Mouse (Mus musculus) forebrain, embryonic 14.5 days (tissue): ENCODE results near the gene Lrrc51. TPM values are rescaled to one million over a fixed set of nuclear protein-coding genes. Genes with fewer than 3 reads are reported as not detected.
"Not testable (repeated sequence)": the region's sequence is repeated elsewhere in the genome, so short reads cannot be mapped to it uniquely, and the experiment has no call there.

Experiments used
- ATAC-seq: fragments of 200-750 bp; cut with Nextera tagmentation; 2 replicates; pipeline ENCODE4 v1.8.0; 2017; ENCODE audit warnings: mild to moderate bottlenecking, moderate library complexity
- DNase-seq: peaks from one replicate; pipeline ENCODE4 v3.0.0-alpha.2; 2015; ENCODE audit warnings: low spot score
- H3K27ac ChIP-seq: fragments of 300-500 bp; sonication (generic); 2 replicates; pipeline ENCODE4 v1.5.1; 2014; ENCODE audit warnings: low read depth, mild to moderate bottlenecking, control low read depth, low read length, moderate library complexity
- H3K27me3 ChIP-seq: fragments of 300-500 bp; sonication (generic); replicated peaks from 2 replicates; pipeline ENCODE4 v1.6.1; 2014; ENCODE audit warnings: low read length, control low read depth, mixed read lengths; ENCODE audit not compliant: control insufficient read depth, insufficient read depth
- H3K36me3 ChIP-seq: fragments of 300-500 bp; sonication (generic); 2 replicates; pipeline ENCODE4 v1.6.1; 2014; ENCODE audit warnings: low read length, control low read depth; ENCODE audit not compliant: control insufficient read depth, insufficient read depth
- H3K4me1 ChIP-seq: fragments of 300-500 bp; sonication (generic); 2 replicates; pipeline ENCODE4 v1.6.1; 2014; ENCODE audit warnings: antibody characterized with exemption, low read length, control low read depth; ENCODE audit not compliant: control insufficient read depth, insufficient read depth
- H3K4me2 ChIP-seq: fragments of 300-500 bp; sonication (generic); 2 replicates; pipeline ENCODE4 v1.6.1; 2014; ENCODE audit warnings: mild to moderate bottlenecking, control low read depth, low read length
- H3K4me3 ChIP-seq: fragments of 300-500 bp; sonication (generic); 2 replicates; pipeline ENCODE4 v1.5.1; 2014; ENCODE audit warnings: low read depth, low read length, control low read depth
- H3K9ac ChIP-seq: fragments of 300-500 bp; sonication (generic); 2 replicates; pipeline ENCODE4 v1.6.1; 2014; ENCODE audit warnings: mild to moderate bottlenecking, low read length, control low read depth, moderate library complexity
- H3K9me3 ChIP-seq: fragments of 300-500 bp; sonication (generic); replicated peaks from 2 replicates; pipeline ENCODE4 v1.6.1; 2016; ENCODE audit warnings: low read length, control low read depth, mixed read lengths; ENCODE audit not compliant: control insufficient read depth
- WGBS: fragments of 180-500 bp; shearing (Covaris S2); extraction: QIAGEN DNeasy Blood & Tissue Kit; methylation state at CpG from one replicate; pipeline ENCODE4 v1.1.7; 2014; 5-methylcytosine and 5-hydroxymethylcytosine counted together
- polyA plus RNA-seq: library from polyadenylated mRNA; unstranded; fragments of >200 nt; fragmentation: Nextera tagmentation; extraction: Ambion mirVana; gene quantifications from 2 replicates; pipeline ENCODE4 v1.2.1, GENCODE M21; 2014

Gene Lrrc51
- polyA plus RNA-seq, 1 experiment from 2014 or later = 12.9 TPM

- no peak for DNase-seq
- Histone ChIP-seq H3K9ac (peak overlapping the region; percentile 76), H3K27me3 (no peaks in the 10 kb centered on the region), H3K36me3 (no peaks in the 10 kb centered on the region), H3K4me2 (peak overlapping the region; percentile 80), H3K4me3 (peak overlapping the region; percentile 73), H3K4me1 (peaks cover 17% of the 10 kb centered on the region), H3K27ac (0 out of 2 replicates have a peak overlapping the region, but pooled peaks have one; percentile 49), H3K9me3 (no peaks in the 10 kb centered on the region)
- peak; percentile 31 for ATAC-seq
- WGBS = 9% methylated on average over 15 of the region's 15 CpGs
Measured at GRCm38 (mm10) chr7:101933300-101933699, 395 bp downstream of the Lrrc51 start.

GRCm38 (mm10) chr7:101932551-101932950 lies 1.1 kb downstream of the Lrrc51 start:
- Histone ChIP-seq H3K36me3 (no peaks in the 10 kb centered on the region), H3K27ac (no peak overlapping the region), H3K4me1 (peaks cover 17% of the 10 kb centered on the region), H3K9ac (no peak overlapping the region), H3K4me3 (no peak overlapping the region), H3K9me3 (no peaks in the 10 kb centered on the region), H3K27me3 (no peaks in the 10 kb centered on the region), H3K4me2 (peak overlapping the region; percentile 80; the same call in 1 of the 2 replicates)
- no peak for ATAC-seq
- WGBS = 95% methylated on average over 1 of the region's 1 CpGs
- DNase-seq = no peak

- ATAC-seq = no peak
- H3K27ac ChIP-seq = no peak overlapping the region
- peaks cover 3% of the 10 kb centered on the region for H3K4me1 ChIP-seq
- H3K4me3 ChIP-seq = no peak overlapping the region
- no peaks in the 10 kb centered on the region for H3K27me3 ChIP-seq
- 91% methylated on average over 3 of the region's 3 CpGs for WGBS
- no peaks in the 10 kb centered on the region for H3K9me3 ChIP-seq
- no peak overlapping the region for H3K4me2 ChIP-seq
- no peak overlapping the region for H3K9ac ChIP-seq
- no peaks in the 10 kb centered on the region for H3K36me3 ChIP-seq
- DNase-seq = no peak
Measured at GRCm38 (mm10) chr7:101928093-101928492, 5.6 kb downstream of the Lrrc51 start.

GRCm38 (mm10) chr7:101925892-101926291 lies 7.8 kb downstream of the Lrrc51 start:
- not testable (repeated sequence) for H3K27me3 ChIP-seq, H3K9me3 ChIP-seq, H3K4me3 ChIP-seq, H3K9ac ChIP-seq, H3K27ac ChIP-seq, H3K4me1 ChIP-seq, DNase-seq, ATAC-seq, H3K36me3 ChIP-seq, H3K4me2 ChIP-seq

- ATAC-seq (peak; percentile 81), DNase-seq (peak; percentile 80)
- 23% methylated on average over 1 of the region's 1 CpGs for WGBS
- Histone ChIP-seq H3K27ac (no peak overlapping the region), H3K4me2 (no peak overlapping the region), H3K9me3 (no peaks in the 10 kb centered on the region), H3K27me3 (no peaks in the 10 kb centered on the region), H3K36me3 (peaks cover 14% of the 10 kb centered on the region), H3K4me3 (no peak overlapping the region), H3K9ac (no peak overlapping the region), H3K4me1 (no peaks in the 10 kb centered on the region)
Measured at GRCm38 (mm10) chr7:101918071-101918470, 15.6 kb downstream of the Lrrc51 start.

- H3K4me2 ChIP-seq = no peak overlapping the region
- H3K4me3 ChIP-seq = no peak overlapping the region
- WGBS = 67% methylated on average over 3 of the region's 3 CpGs
- DNase-seq (no peak), ATAC-seq (no peak)
- H3K9ac ChIP-seq = no peak overlapping the region
- no peaks in the 10 kb centered on the region for H3K9me3 ChIP-seq
- peaks cover 48% of the 10 kb centered on the region for H3K36me3 ChIP-seq
- H3K27ac ChIP-seq = no peak overlapping the region
- H3K4me1 ChIP-seq = peaks cover 2% of the 10 kb centered on the region; the same call in 1 of the 2 replicates
- H3K27me3 ChIP-seq = no peaks in the 10 kb centered on the region
Measured at GRCm38 (mm10) chr7:101911982-101912381, 21.7 kb downstream of the Lrrc51 start.

GRCm38 (mm10) chr7:101910138-101910537 lies 23.6 kb downstream of the Lrrc51 start:
- Histone ChIP-seq H3K4me2 (no peak overlapping the region), H3K4me3 (no peak overlapping the region), H3K9me3 (no peaks in the 10 kb centered on the region), H3K36me3 (peaks cover 48% of the 10 kb centered on the region), H3K4me1 (peaks cover 8% of the 10 kb centered on the region), H3K9ac (no peak overlapping the region), H3K27ac (no peak overlapping the region), H3K27me3 (no peaks in the 10 kb centered on the region)
- no peak for DNase-seq
- no peak for ATAC-seq
- WGBS = 89% methylated on average over 4 of the region's 4 CpGs

- no peak overlapping the region for H3K9ac ChIP-seq
- 88% methylated on average over 4 of the region's 4 CpGs for WGBS
Measured at GRCm38 (mm10) chr7:101908367-101908766, 25.3 kb downstream of the Lrrc51 start.

GRCm38 (mm10) chr7:101906696-101907095 lies 27.0 kb downstream of the Lrrc51 start:
- Histone ChIP-seq H3K4me3 (peak overlapping the region; percentile 67), H3K9me3 (no peaks in the 10 kb centered on the region), H3K4me1 (peaks cover 10% of the 10 kb centered on the region), H3K9ac (peak overlapping the region; percentile 90; the same call in 1 of the 2 replicates), H3K27me3 (no peaks in the 10 kb centered on the region), H3K36me3 (peaks cover 21% of the 10 kb centered on the region), H3K4me2 (peak overlapping the region; percentile 80), H3K27ac (no peak overlapping the region)
- WGBS = 82% methylated on average over 8 of the region's 8 CpGs
- ATAC-seq (no peak), DNase-seq (no peak)

More at GRCm38 (mm10) chr7:101908367-101908766, 25.3 kb downstream of the Lrrc51 start:
- H3K36me3 ChIP-seq = peaks cover 38% of the 10 kb centered on the region
- no peaks in the 10 kb centered on the region for H3K9me3 ChIP-seq
- no peaks in the 10 kb centered on the region for H3K27me3 ChIP-seq
- H3K27ac ChIP-seq = no peak overlapping the region
- no peak overlapping the region for H3K4me3 ChIP-seq
- H3K4me1 ChIP-seq = peaks cover 10% of the 10 kb centered on the region
- ATAC-seq (no peak), DNase-seq (no peak)
- no peak overlapping the region for H3K4me2 ChIP-seq
